Mouse (Mus musculus): ENCODE measurements around the gene Frmd4a.

- no peak for TF ChIP-seq CTCF (IDR thresholded peaks at IDR 0.05; ENCODE audit: low read depth, low read length)
- TF ChIP-seq GATA1 (IDR thresholded peaks at IDR 0.05; ENCODE audit: borderline replicate concordance, low read length), result no peak
- TF ChIP-seq TAL1 (conservative IDR thresholded peaks at IDR 0.05; ENCODE audit: low read depth, low read length), result no peak
- no peak for TF ChIP-seq POLR2AphosphoS5 (IDR thresholded peaks at IDR 0.05; ENCODE audit: insufficient replicate concordance, low read depth, low read length)
These were observed 539.9 kb downstream of the Frmd4a start for GRCm38 (mm10) chr2:4557466-4557865.

Measured in G1E (cell line).